Mouse (Mus musculus): Measurements from ENCODE around the gene Mfsd7a. TPM values are rescaled to one million over a fixed set of nuclear protein-coding genes. Genes with fewer than 3 reads are reported as not detected.
A peak's percentile ranks its signal among the peaks of the same experiment; 100 is the strongest.
"Not testable (repeated sequence)": the region's sequence is repeated elsewhere in the genome, so short reads cannot be mapped to it uniquely, and the experiment has no call there.

Mfsd7a gene
- 1 to 10 TPM; 1.1 to 1.4 TPM for total RNA-seq (2021)
- long read RNA-seq, experiment 1, partial matches to known transcripts: 1 of 2 reads
- long read RNA-seq, experiment 1, other reads (novel, unspliced or antisense): 0 of 2 reads
- long read RNA-seq, experiment 2: 0 reads

DNA sequence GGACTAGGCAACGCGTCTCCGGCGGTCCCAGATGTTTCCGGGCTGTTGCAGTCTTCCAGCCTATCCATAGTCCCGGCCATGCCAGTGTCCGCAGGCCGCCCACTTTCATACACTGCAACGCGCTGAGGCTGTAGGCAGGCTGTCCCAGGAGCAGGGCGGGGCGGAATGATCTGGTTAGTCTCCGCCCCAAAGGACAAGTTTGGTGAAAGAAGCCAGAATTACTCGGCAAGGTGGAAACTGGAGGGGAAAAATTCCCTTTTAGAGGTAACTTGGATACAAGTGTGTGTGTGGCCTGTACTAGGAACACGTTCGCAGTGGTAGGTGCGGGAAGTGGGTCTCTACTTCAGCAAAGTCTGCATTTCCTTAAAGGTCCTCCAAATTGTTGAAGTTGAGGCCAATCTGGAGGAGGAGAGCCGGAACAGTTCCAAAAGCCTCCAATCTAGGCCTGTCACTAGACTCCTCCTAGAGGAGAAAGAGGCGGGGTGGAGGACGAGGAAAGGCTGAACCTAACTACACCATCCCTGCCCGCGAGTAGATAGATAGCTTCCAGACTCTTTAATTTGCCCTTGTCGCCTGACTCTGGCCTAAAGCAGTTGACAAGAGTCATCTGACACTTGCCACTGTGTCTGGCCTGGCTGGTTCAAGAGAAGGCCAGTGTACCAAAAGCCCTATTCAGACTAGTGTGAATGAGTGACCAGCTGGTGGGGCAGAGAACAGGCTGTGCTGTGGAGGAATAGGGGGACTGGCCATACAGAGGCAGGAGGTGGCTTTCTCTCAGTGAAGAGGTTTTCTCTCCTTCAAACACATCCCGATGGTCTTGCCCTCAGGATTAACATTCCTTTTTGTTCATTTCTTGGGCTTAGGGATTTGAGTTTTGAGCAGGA lies at the start of gene Mfsd7a:
Gene Mfsd7a (minus strand): TSS at position 107 of the 884 bp plus-strand sequence.
- peak; percentile 75 to 77 for DNase-seq
- intact Hi-C loops (cut with DNase I): no loop called here

DNA sequence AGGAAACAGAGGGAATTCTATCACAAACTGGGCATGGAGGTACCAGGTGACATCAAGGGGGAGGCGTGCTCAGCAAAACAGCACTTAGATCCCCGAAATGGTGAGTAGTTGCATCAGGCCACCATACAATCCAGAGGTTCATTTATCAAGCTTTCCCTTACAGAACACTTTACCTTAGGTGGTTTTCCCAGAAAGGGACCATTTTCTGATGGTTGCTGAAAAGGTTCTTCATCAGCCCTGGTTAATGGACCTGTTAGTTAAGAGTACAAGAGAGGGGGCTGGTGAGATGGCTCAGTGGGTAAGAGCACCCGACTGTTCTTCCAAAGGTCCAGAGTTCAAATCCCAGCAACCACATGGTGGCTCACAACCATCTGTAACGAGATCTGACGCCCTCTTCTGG lies 37.5 kb upstream of the Mfsd7a start:
- DNase-seq: not testable (repeated sequence)
- intact Hi-C loops (cut with DNase I): loop anchor here (10.0 kb wide), 1 partner anchor 99 kb away; no protein-coding TSS in a partner anchor

DNA sequence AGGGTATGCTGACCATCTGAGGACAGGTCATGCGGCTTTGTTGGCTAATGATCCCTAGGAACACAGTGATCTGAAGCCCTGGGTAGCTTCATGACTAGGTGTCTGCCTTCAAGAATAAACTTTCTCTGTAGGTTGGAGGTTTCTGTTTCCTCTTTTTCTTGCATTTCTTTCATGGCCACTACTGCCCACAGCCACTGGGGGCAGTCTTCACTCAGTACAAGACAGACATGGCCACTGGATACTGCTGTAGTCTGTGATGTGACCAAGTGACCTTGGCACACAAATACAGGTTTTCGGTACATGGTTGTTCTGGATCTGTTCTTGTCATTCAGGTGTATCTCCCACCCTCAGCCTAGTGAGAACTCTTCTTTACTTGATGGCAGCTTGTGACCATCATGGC lies 36.5 kb upstream of the Mfsd7a start:
- DNase-seq: peak in 1 of 2 experiments; percentile 16
- intact Hi-C loops (cut with DNase I): loop anchor here (10.0 kb wide), 1 partner anchor 100 kb away; no protein-coding TSS in a partner anchor

DNA sequence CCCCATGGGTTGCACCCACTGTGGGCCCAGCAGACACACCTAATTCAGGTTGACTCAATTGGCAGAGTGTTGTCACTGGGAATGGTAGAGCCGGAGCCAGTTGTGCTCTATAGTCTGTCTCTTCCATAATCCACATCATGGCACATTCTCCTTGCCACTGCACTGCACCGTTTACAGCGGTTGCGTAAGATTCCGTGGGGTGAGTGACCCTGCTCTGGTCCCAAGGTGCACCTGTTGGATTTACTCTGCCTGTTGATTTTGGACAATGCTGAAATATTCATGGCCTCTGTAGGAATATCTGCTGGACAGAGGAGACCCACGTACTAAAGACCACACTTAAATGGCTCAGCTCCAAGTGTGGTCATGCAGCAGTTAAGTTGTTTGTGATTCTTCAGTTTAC lies 34.3 kb upstream of the Mfsd7a start:
- intact Hi-C loops (cut with DNase I): loop anchor here (10.0 kb wide), 1 partner anchor 102 kb away; no protein-coding TSS in a partner anchor
- DNase-seq: no peak

DNA sequence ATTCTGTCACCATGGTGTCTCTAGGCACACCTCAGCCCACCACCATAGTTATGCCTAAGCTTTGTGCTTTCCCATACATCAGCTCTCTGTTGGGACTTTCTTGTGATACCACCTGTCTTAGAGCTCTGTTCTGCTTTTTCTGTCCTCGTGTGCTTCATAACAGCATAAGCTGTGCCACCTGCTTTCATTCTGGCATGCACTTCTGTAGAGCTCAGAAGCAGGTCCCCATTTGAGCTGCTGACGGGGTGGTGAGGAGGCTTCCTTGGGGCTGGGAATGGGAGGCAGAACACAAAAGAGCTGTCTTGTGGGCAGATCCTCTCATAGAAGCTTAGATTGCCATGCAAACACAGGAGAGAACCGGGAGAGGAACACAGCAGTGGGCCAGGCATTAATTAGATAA lies 27.3 kb upstream of the Mfsd7a start:
- DNase-seq: no peak

DNA sequence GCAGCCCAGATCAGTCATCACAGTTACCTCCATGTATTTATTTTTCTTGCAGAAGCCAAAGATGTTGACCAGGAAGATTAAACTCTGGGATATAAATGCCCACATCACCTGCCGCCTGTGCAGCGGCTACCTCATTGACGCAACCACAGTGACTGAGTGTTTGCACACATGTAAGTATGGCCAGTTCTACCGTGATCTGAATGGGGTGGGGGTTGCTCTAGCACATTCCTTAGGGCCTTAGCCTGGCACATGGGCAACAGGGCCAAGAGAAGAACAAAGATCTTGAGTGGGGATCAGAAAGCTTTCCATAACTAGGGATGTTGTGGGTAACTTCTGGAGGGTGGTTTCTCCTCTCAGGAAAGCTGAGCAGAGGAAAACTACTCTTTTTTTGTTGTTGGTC lies 25.0 kb upstream of the Mfsd7a start:
- DNase-seq: no peak
- intact Hi-C loops (cut with DNase I): no loop called here

More for the DNA sequence above, 27.3 kb upstream of the Mfsd7a start:
- intact Hi-C loops (cut with DNase I): no loop called here

DNA sequence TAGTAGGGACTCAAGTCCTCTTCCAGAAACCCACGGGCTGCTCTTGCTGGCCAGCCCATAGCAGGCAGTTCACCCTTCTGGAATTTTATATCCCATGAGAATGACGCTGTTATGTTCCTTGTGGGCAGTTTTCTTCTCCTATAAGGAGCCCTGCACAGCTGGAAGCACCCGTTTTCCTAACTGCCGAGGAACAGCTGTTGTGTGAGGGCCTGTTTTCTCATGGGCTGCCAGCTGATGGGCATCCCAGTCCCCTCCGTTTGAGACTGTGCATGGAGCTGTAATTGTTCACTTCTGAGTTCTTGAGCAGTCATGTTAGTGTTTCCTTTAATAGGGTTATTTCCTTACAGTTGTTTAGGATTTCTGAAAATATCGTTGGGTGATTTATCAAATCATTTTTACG lies 20.9 kb upstream of the Mfsd7a start:
- DNase-seq: no peak
- intact Hi-C loops (cut with DNase I): no loop called here

DNA sequence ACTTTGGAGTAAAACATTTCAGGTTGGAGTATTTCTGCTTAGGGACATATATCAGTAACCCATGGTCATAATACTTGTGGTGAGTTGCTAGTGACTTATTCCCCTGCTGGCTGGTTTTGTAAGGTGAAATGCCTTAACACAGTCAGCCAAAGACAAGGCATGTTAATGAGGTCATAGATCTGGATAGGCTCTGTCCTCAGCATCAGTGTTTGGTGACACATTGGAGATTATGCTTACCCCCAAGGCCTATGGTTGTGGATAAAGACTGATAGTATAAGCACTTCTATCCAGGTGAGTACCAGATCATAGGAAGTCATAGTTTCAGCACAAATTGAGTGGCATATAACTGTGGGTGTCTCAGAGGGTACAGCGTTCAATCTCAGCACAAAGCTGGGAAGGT lies 18.0 kb upstream of the Mfsd7a start:
- no peak for DNase-seq
- intact Hi-C loops (cut with DNase I): no loop called here

DNA sequence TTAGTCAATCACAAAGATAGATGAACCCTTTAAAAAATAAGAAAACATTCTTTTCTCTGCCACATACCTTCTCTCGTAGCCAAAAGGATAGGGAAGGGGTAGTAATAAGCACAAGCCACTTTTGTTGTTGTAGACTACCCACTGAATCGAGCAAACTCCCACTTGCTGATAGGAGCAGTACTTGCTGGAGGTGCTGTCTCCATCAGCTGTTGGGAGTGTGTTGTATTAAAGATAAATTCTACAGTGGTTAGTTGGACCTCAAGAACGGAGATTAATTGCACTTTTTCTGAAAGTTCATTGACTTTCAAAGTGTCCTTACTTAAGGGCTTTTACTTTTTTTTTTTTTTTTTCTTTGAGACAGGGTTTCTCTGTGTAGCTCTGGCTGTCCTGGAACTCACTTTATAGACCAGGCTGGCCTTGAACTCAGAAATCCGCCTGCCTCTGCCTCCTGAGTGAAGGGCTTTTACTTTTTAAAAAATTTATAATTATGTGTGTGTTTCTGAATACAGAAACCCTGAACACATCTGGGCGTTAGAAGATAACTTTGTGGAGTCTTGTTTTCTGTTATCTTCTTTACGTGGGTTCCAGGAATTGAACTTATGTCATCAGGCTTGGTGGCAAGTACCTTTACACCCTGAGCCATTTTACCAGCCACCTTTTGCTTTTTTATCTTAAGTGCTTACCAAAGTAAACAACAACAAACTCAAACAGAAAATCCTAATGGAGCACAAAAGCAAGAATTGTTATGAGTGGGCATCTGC lies 16.6 kb upstream of the Mfsd7a start:
- intact Hi-C loops (cut with DNase I): no loop called here
- DNase-seq: no peak

DNA sequence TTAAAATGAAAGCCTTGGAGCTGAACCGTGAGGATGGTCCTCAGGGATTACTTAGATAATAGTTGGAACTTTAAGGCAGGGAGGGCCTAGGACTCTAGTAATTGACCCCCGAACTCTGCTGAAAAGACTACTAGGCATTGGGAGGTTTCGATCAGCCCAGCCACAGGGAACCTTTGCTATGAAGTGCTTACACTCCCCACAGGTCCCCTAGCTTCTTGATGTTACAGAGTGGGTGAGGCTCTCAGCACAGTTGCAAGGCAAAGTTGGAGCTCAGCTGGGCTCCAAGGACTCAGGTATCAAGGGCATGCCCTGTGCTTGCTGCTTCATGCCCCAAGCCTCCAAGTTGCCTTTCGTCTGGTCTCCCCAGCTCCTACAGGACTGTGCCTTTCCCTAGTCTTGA lies 13.8 kb upstream of the Mfsd7a start:
- no peak for DNase-seq
- intact Hi-C loops (cut with DNase I): no loop called here

DNA sequence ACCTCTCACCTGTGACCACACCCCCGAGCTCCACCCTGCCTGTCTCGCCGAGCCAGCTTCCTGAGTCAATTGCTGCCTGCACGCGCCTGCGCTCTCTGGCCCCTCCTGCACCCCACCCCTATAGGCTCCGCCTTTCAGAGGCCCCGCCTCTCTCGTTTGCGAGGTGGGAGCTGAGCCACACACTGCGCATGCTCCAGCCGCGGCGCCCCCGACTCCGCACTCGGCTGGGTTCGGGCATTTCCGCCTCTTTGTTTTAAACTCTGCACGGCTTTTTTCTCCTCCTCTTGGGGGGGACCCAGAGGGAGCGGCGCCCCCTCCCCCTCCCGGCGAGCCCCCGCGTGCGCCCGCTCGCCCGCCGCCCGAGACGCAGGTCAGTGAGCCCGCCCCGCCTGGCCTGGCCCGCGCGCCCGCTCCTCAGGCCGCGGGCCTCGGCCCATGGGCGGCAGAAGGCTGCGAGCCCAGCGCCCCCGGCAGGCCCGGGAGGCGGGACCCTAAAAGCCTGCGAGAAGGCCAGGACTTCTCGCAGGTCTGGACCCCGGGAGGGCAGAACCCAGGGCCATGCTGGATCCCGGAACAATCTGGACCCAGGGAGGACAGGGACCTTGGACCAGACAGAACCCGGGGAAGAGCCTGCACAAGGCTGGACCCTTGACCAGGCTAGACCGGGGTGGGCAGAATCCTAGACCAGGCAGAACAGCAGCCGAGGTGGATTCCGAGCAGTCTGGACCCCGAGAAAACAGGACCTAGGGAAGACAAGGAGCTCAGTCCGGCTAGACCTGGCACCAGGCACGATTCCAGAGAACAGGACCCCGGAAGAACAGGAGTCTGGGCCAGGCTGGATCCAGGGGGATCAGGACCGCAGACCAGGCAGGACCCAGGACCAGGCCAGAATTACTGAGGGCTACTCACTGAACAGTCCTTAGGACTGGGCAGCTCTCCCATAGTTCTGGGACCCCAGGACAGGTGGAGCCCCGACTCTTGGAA lies 12.7 kb upstream of the Mfsd7a start, which contains the start of gene Pcgf3:
Gene Pcgf3 (plus strand): TSS at position 151 of the 984 bp plus-strand sequence.
- intact Hi-C loops (cut with DNase I): no loop called here
- peak; percentile 97 to 99 for DNase-seq

DNA sequence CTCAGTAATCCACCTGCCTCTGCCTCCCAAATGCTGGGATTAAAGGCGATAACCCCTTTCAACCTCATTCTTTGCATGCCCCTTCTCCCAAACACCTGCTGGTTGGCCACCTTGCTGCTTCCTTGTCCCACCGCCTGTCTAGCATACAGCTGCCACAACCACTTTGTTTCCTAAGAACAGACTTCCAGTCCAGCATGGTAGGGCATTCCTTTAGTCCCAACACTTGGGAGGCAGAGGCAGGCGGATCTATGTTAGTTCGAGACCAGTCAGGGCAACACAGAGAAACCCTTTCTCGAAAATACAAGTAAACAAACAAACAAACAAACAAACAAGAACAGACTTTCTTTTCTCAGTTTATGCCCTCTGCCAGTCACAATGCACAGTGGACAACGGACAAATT lies 11.8 kb upstream of the Mfsd7a start:
- no peak for DNase-seq
- intact Hi-C loops (cut with DNase I): no loop called here

DNA sequence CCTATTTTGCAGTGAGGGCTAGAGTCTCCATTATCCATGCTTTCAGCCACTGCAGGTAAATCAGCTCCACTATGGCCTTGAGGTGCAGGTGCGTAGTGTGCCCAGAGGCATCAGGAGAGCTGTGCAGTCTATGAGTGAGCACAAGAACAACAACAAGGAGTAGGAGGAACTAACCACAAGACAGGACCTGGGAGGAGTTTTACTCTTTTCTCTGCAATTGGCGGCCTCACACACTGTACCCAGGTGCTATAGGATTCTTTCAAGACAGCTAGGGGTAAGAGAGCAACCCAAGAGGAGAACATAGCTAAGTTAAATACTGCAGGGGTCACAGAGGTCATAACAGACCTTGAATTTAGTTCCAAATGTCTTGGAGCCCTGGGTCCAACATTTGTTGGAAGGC lies 10.0 kb upstream of the Mfsd7a start:
- DNase-seq: no peak
- intact Hi-C loops (cut with DNase I): no loop called here

DNA sequence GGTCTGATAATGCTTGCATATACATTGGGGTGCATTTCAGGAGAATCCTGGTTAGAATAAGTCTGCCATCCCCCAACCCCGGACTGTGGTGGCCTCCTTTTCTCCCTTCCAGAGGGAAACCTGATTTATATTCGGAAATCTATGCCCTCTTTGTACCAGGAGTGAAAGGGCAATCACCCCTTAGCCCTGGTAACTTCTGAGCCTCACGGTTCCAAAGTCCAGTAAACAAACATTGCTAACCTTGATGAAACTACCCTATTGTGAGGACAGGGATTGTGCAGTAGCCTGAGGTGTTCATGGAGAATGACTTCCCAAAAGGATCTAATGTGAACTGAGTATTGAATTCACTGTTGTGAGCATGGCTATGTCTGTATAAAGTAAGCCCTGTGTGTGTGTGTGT lies 5.4 kb upstream of the Mfsd7a start:
- no peak for DNase-seq
- intact Hi-C loops (cut with DNase I): no loop called here

DNA sequence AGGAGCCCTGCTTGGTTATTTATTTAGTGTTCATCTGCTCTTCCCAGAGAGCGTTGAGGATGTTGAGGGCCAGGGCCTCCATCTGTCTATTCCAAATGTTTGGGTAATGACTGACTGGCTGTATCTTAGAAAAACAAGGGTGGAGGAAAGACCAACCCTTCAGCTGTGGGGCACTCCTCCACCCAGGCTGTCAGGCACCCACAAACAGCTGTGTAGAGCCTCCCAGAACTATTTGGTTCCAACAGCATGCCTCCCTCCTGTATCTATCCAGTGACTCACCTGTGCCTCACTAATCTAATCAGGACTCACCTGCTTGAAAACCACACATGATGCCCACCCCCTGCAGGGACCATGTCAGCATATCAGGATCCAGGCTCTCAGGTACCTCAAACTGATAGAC lies 3.7 kb upstream of the Mfsd7a start:
- intact Hi-C loops (cut with DNase I): no loop called here
- DNase-seq: no peak

DNA sequence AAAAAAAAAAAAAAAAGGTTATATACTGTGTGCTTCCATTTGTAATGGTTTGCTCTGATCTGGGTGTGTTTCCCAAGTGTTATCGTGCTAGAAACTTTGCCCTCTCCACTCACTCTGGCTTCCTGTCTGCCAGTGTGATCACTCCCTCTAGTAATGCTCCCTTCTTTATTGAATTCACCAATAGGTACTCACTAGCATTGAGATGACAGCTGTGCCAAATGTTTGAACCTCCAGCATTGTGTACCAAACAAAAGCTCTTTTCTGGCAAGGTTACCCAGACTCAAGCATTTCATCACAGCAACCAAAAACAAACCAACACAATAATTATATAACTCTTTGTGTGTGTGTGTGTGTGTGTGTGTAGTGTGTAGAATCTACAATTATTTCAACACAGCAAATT lies 2.9 kb upstream of the Mfsd7a start:
- intact Hi-C loops (cut with DNase I): no loop called here
- DNase-seq: no peak

DNA sequence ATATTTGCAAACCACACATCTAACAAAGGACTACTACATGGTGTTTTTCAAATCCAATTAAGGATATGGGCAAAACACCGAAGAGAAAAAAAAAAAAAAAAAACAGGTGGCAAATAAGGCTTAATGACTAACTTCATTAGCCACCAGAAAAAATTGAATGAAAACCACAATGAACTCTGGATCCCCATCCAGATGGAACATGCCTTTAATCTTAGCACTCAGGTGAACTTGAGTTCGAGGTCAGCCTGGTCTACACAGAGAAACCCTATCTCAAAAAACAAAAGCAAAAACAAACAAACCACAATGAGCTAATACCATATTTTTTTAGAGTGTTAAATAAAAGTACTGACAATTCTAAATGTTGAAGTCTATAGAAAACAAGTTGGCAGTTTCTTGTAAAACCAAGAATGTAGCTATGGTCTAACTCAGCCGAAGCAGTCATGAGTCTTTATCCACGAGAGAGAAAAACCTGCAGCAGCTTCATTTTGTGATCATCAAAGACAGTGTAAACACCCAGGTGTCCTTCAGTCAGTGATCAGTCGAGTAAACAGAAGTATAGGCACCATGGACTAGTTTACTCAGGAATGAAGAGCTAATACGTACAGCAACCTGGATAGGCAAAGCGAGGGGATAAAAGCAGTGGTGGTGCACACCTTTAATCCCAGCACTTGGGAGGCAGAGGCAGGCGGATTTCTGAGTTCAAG lies 2.3 kb upstream of the Mfsd7a start:
- intact Hi-C loops (cut with DNase I): no loop called here
- no peak for DNase-seq

DNA sequence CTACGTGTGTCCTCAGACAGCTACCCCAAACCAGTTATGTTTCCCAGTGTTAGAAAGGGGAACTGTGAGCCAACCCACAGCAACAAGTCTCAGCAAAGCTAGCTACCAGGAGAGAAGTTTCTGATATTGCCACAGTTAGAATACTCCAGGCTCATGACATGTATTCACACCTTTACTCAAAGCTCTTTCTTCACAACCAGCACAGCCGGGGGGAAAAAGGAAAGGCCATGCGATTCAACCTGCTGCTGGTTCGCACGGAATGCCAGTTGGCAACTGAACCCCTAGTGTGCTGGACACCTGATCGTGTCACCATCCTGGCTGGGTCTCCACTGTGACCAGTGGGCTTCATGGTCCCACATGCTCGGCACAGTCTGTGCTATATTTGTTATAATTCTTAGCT lies 834 bp downstream of the Mfsd7a start:
- DNase-seq: no peak
- intact Hi-C loops (cut with DNase I): no loop called here

DNA sequence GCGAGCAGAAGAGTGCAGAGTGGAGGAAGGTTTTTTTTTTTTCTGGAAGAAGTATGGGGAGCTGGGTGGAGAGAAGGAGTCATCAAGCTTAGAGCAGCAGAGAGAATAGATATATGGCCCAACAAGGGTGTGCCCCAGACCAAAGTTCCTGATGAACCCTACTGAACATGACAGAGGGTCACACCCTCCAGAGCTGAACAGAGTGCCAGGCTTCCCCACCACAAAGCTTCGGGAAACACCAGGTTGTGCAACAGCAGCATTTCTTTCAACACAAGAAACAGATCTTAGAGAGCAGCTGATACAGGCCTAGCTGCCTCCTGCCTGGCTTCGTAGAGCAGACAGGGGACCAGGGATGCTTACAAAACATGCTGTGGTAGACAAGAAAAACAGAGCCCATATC lies 1.7 kb downstream of the Mfsd7a start:
- no peak for DNase-seq

More for the DNA sequence above, 1.7 kb downstream of the Mfsd7a start:
- intact Hi-C loops (cut with DNase I): no loop called here
